In genomic region chr1:82831547-82832240, GRCm38 (mm10) we compare ENCODE assay signal across 9 mouse cellular contexts. TPM values are rescaled to one million over a fixed set of nuclear protein-coding genes. Genes with fewer than 3 reads are reported as not detected.
DNase-seq lines count a peak whose midpoint lies in the region; ATAC-seq and TF ChIP-seq lines count a peak whose summit lies in the region.
"Had no signal": no experiment of that assay in that cellular context is flagged by ENCODE, and none has a peak within 500 bp of the region (broad histone marks: within the 10 kb centered on the region; RNA-seq: fewer than 3 reads in every experiment).

No protein-coding gene starts in this region.

- peak overlapping the region; percentile 72 for H3K4me2 ChIP-seq in CH12.LX (ENCODE audit: insufficient read depth, low read depth, poor library complexity, severe bottlenecking)
- peak overlapping the region; percentile 31 for H3K4me2 ChIP-seq in heart, embryonic 13.5 days
- peak overlapping the region; percentile 27; the same call in 1 of the 2 replicates for H3K4me2 ChIP-seq in liver, postnatal 0 days (ENCODE audit: low read depth, low read length)
- H3K4me2 ChIP-seq in forebrain, embryonic 12.5 days: no peak overlapping the region
- H3K4me2 ChIP-seq: midbrain, embryonic 12.5 days had no signal

- no peaks in the 10 kb centered on the region for H3K27me3 ChIP-seq in kidney, adult 2 months (replicated peaks; ENCODE audit: control insufficient read depth, insufficient read depth, low read length)
- H3K27me3 ChIP-seq in CH12.LX (replicated peaks): no peaks in the 10 kb centered on the region
- H3K27me3 ChIP-seq in heart, embryonic 13.5 days (replicated peaks): no peaks in the 10 kb centered on the region
- no peaks in the 10 kb centered on the region for H3K27me3 ChIP-seq in liver, postnatal 0 days (ENCODE audit: insufficient read depth, low read length)
- no peaks in the 10 kb centered on the region for H3K27me3 ChIP-seq in forebrain, embryonic 12.5 days
- H3K27me3 ChIP-seq: midbrain, embryonic 12.5 days had no signal

- H3K27ac ChIP-seq in kidney, adult 2 months (ENCODE audit: insufficient read depth, low read depth, low read length): no peak overlapping the region
- peak overlapping the region; percentile 98 for H3K27ac ChIP-seq in CH12.LX (ENCODE audit: insufficient read depth, low read depth)
- peak overlapping the region; percentile 87 for H3K27ac ChIP-seq in heart, embryonic 13.5 days (replicated peaks)
- H3K27ac ChIP-seq in liver, postnatal 0 days (ENCODE audit: low read depth): peak overlapping the region; percentile 31
- no peak overlapping the region for H3K27ac ChIP-seq in forebrain, embryonic 12.5 days
- H3K27ac ChIP-seq: midbrain, embryonic 12.5 days had no signal

- H3K4me1 ChIP-seq in kidney, adult 2 months (ENCODE audit: control insufficient read depth, insufficient read depth, low read length): no peaks in the 10 kb centered on the region
- H3K4me1 ChIP-seq in CH12.LX (ENCODE audit: control insufficient read depth in 1 of 2, insufficient read depth in 2 of 2): peaks cover 24 to 73% of the 10 kb centered on the region in 2 experiments
- peaks cover 48% of the 10 kb centered on the region for H3K4me1 ChIP-seq in heart, embryonic 13.5 days
- peaks cover 48% of the 10 kb centered on the region for H3K4me1 ChIP-seq in liver, postnatal 0 days (ENCODE audit: insufficient read depth)
- H3K4me1 ChIP-seq in forebrain, embryonic 12.5 days: no peaks in the 10 kb centered on the region; the same call in 1 of the 2 replicates
- H3K4me1 ChIP-seq: midbrain, embryonic 12.5 days had no signal

- H3K79me2 ChIP-seq in CH12.LX (replicated peaks; ENCODE audit: control insufficient read depth, extremely low read depth, insufficient read depth, poor library complexity, severe bottlenecking): no peaks in the 10 kb centered on the region

- no peak for TF ChIP-seq POLR2A in kidney, adult 2 months (IDR thresholded peaks at IDR 0.05; ENCODE audit: low read depth, low read length)
- peak; percentile 46; the same call in 1 of the 2 replicates for TF ChIP-seq POLR2A in CH12.LX (IDR thresholded peaks at IDR 0.05; ENCODE audit: low read depth, low read length)

- no peaks in the 10 kb centered on the region for H3K36me3 ChIP-seq in kidney, adult 2 months (ENCODE audit: control insufficient read depth, insufficient read depth, low read length)
- no peaks in the 10 kb centered on the region for H3K36me3 ChIP-seq in CH12.LX (replicated peaks in 1 of 2; ENCODE audit: control insufficient read depth in 1 of 2, insufficient read depth in 1 of 2, low read length in 1 of 2)
- no peaks in the 10 kb centered on the region for H3K36me3 ChIP-seq in heart, embryonic 13.5 days
- H3K36me3 ChIP-seq in liver, postnatal 0 days (replicated peaks; ENCODE audit: insufficient read depth, low read length): no peaks in the 10 kb centered on the region
- no peaks in the 10 kb centered on the region for H3K36me3 ChIP-seq in forebrain, embryonic 12.5 days (replicated peaks)
- H3K36me3 ChIP-seq: midbrain, embryonic 12.5 days had no signal

- in situ Hi-C loops in CH12.LX (cut with MboI; ENCODE audit: low pct_ligation_motif_present, low pct_unique_long_range_greater_than_20kb, low sequenced_read_pairs): no loop called here

- dilution Hi-C loops in CH12.LX (cut with MboI; ENCODE audit: extremely low pct_ligation_motif_present, extremely low pct_unique_long_range_greater_than_20kb, low sequenced_read_pairs): no loop called here

- no peak for TF ChIP-seq RAD21 in CH12.LX (IDR thresholded peaks at IDR 0.05; ENCODE audit: low read depth, low read length)

- H3K4me3 ChIP-seq in kidney, adult 2 months (ENCODE audit: insufficient read depth, low read depth, low read length): no peak overlapping the region
- H3K4me3 ChIP-seq in CH12.LX (replicated peaks in 1 of 3; ENCODE audit: low read depth in 2 of 3, low read length in 2 of 3, poor library complexity in 1 of 3): peak overlapping the region in 2 of 3 experiments; percentile 7 to 27
- H3K4me3 ChIP-seq in heart, embryonic 13.5 days: no peak overlapping the region
- H3K4me3 ChIP-seq in liver, postnatal 0 days (ENCODE audit: low read depth, low read length): no peak overlapping the region
- no peak overlapping the region for H3K4me3 ChIP-seq in forebrain, embryonic 12.5 days (replicated peaks)
- H3K4me3 ChIP-seq: midbrain, embryonic 12.5 days had no signal

- peak; percentile 75 for ATAC-seq in heart, embryonic 13.5 days (ENCODE audit: extremely low read depth, insufficient number of reproducible peaks, low FRiP score, low TSS enrichment)
- ATAC-seq in liver, postnatal 0 days: no peak
- no peak for ATAC-seq in forebrain, embryonic 12.5 days (ENCODE audit: low FRiP score)

- peaks cover 3% of the 10 kb centered on the region for H3K9me3 ChIP-seq in CH12.LX (replicated peaks; ENCODE audit: low read length)
- H3K9me3 ChIP-seq in heart, embryonic 13.5 days: no peaks in the 10 kb centered on the region
- H3K9me3 ChIP-seq in liver, postnatal 0 days (ENCODE audit: low read length): no peaks in the 10 kb centered on the region
- no peaks in the 10 kb centered on the region for H3K9me3 ChIP-seq in forebrain, embryonic 12.5 days
- H3K9me3 ChIP-seq: midbrain, embryonic 12.5 days had no signal

- H3K9ac ChIP-seq in CH12.LX (ENCODE audit: insufficient read depth, low read depth): peak overlapping the region; percentile 53
- 0 out of 2 replicates have a peak overlapping the region, but pooled peaks have one; percentile 21 for H3K9ac ChIP-seq in heart, embryonic 13.5 days
- no peak overlapping the region for H3K9ac ChIP-seq in liver, postnatal 0 days (replicated peaks)
- H3K9ac ChIP-seq in forebrain, embryonic 12.5 days: no peak overlapping the region
- H3K9ac ChIP-seq: midbrain, embryonic 12.5 days had no signal

- DNase-seq in kidney, adult 2 months: peak; percentile 19
- DNase-seq in kidney, adult 9 months: no peak
- DNase-seq in CH12.LX (ENCODE audit: extremely low read depth): peak; percentile 88
- no peak for DNase-seq in liver, postnatal 0 days
- DNase-seq in left cerebral cortex, adult 11 months (ENCODE audit: low spot score): no peak
- DNase-seq in right cerebral cortex, adult 2 months (ENCODE audit: low spot score in 2 of 2): no peak

- 54% methylated on average over 9 of the region's 9 CpGs for WGBS in kidney, adult 2 months
- 38% methylated on average over 9 of the region's 9 CpGs for WGBS in heart, embryonic 13.5 days
- 49% methylated on average over 9 of the region's 9 CpGs for WGBS in liver, postnatal 0 days (ENCODE audit: insufficient replicate concordance)
- WGBS in forebrain, embryonic 12.5 days: 64% methylated on average over 9 of the region's 9 CpGs

- TF ChIP-seq EP300 in CH12.LX (IDR thresholded peaks at IDR 0.05; ENCODE audit: low read length): peak; percentile 86
- no peak for TF ChIP-seq EP300 in liver, postnatal 0 days (IDR thresholded peaks at IDR 0.05; ENCODE audit: low read depth)

- no peak for TF ChIP-seq CTCF in kidney, adult 2 months (conservative IDR thresholded peaks at IDR 0.05; ENCODE audit: insufficient read depth, insufficient read length, low read depth, low read length)
- no peak for TF ChIP-seq CTCF in CH12.LX (conservative IDR thresholded peaks at IDR 0.05 in 1 of 2, IDR thresholded peaks at IDR 0.05 in 1 of 2; ENCODE audit: low read depth in 2 of 2, low read length in 2 of 2)
- TF ChIP-seq CTCF in liver, postnatal 0 days (IDR thresholded peaks at IDR 0.05; ENCODE audit: low read depth): no peak

TF ChIP-seq in CH12.LX, 34 proteins besides CTCF, POLR2A, EP300 and RAD21 (continues in another document):
- peak; percentile 77 for TF ChIP-seq ETS1 (conservative IDR thresholded peaks at IDR 0.05; ENCODE audit: low read depth, low read length)
- TF ChIP-seq GABPA (IDR thresholded peaks at IDR 0.05; ENCODE audit: insufficient replicate concordance, low read depth, low read length): no peak
- TF ChIP-seq ZC3H11A (IDR thresholded peaks at IDR 0.05; ENCODE audit: low read depth, low read length): no peak
- peak; percentile 49 for TF ChIP-seq SIN3A (IDR thresholded peaks at IDR 0.05; ENCODE audit: low read length)
- no peak for TF ChIP-seq ZKSCAN1 (IDR thresholded peaks at IDR 0.05; ENCODE audit: borderline replicate concordance, low read depth, low read length)
- peak; percentile 66; the same call in 1 of the 2 replicates for TF ChIP-seq MYC (IDR thresholded peaks at IDR 0.05; ENCODE audit: low read depth, low read length)
- peak; percentile 53; the same call in 1 of the 2 replicates for TF ChIP-seq MXI1 (IDR thresholded peaks at IDR 0.05; ENCODE audit: low read depth, low read length)
- peak; percentile 59; the same call in 1 of the 2 replicates for TF ChIP-seq UBTF (IDR thresholded peaks at IDR 0.05; ENCODE audit: low read depth, low read length)
- no peak for TF ChIP-seq KAT2A (IDR thresholded peaks at IDR 0.05; ENCODE audit: insufficient replicate concordance, low read length)
- peak; percentile 17 for TF ChIP-seq ELF1 (IDR thresholded peaks at IDR 0.05; ENCODE audit: low read depth, low read length)
- TF ChIP-seq E2F4 (IDR thresholded peaks at IDR 0.05; ENCODE audit: insufficient replicate concordance, low read depth, low read length): no peak; the same call in 1 of the 2 replicates
- TF ChIP-seq MAX (IDR thresholded peaks at IDR 0.05; ENCODE audit: low read length): peak; percentile 89
- peak; percentile 49 for TF ChIP-seq TCF12 (IDR thresholded peaks at IDR 0.05; ENCODE audit: low read depth, low read length)
- no peak; the same call in 1 of the 2 replicates for TF ChIP-seq TBP (conservative IDR thresholded peaks at IDR 0.05; ENCODE audit: low read depth, low read length)
- no peak for TF ChIP-seq ZMIZ1 (IDR thresholded peaks at IDR 0.05; ENCODE audit: low read depth, low read length)
- no peak for TF ChIP-seq CHD2 (IDR thresholded peaks at IDR 0.05; ENCODE audit: low read length)
- TF ChIP-seq BHLHE40 (IDR thresholded peaks at IDR 0.05; ENCODE audit: low read depth, low read length): peak; percentile 78
- 0 out of 2 replicates have a peak, but pooled peaks have one; percentile 38 for TF ChIP-seq JUN (IDR thresholded peaks at IDR 0.05; ENCODE audit: insufficient read depth, low read depth, low read length)
- no peak for TF ChIP-seq PAX5 (IDR thresholded peaks at IDR 0.05; ENCODE audit: low read length)
- TF ChIP-seq ZNF384 (IDR thresholded peaks at IDR 0.05; ENCODE audit: low read depth, low read length): peak; percentile 98
- TF ChIP-seq MEF2A (IDR thresholded peaks at IDR 0.05; ENCODE audit: borderline replicate concordance, low read depth, low read length): peak; percentile 85

RNA-seq across cellular contexts. Expression of gene Agfg1, which starts 7.6 kb away (rescaled TPM):
- polyA plus RNA-seq in kidney, adult 2 months (2012; rRNA removed): 33.9 and 37.3 TPM in 2 replicates
- total RNA-seq in CH12.LX (2012; rRNA removed) (59.0 and 66.9 TPM in 2 replicates), CH12.LX (2014; rRNA removed) (124 and 127 TPM in 2 replicates)
- polyA plus RNA-seq in CH12.LX (2012; ENCODE audit: insufficient read length, low read depth): 94.0 and 106 TPM in 2 replicates
- 29.0 and 29.3 TPM in 2 replicates for polyA plus RNA-seq in heart, embryonic 13.5 days (2015; fragmentation: Nextera tagmentation; extraction: Ambion mirVana)
- 12.2 and 14.2 TPM in 2 replicates for polyA plus RNA-seq in liver, postnatal 0 days (2015; fragmentation: Nextera tagmentation; extraction: Ambion mirVana)
- 39.5 and 41.8 TPM in 2 replicates for polyA plus RNA-seq in forebrain, embryonic 12.5 days (2016; fragmentation: Nextera tagmentation; extraction: Ambion mirVana)

Comparison
In these comparisons a context has a peak if more than half of its experiments do, and no peak if none do; other contexts are left out.
1. DNase-seq: peak in kidney, adult 2 months (single experiment) and CH12.LX (single experiment); none in kidney, adult 9 months (single experiment), liver, postnatal 0 days (single experiment), left cerebral cortex, adult 11 months (single experiment) and right cerebral cortex, adult 2 months (0 of 2).
2. H3K27ac ChIP-seq: peak in CH12.LX (single experiment), heart, embryonic 13.5 days (single experiment) and liver, postnatal 0 days (single experiment); none in kidney, adult 2 months (single experiment) and forebrain, embryonic 12.5 days (single experiment).
3. H3K4me3 ChIP-seq: peak in CH12.LX (2 of 3); none in kidney, adult 2 months (single experiment), heart, embryonic 13.5 days (single experiment), liver, postnatal 0 days (single experiment) and forebrain, embryonic 12.5 days (single experiment).
4. H3K9ac ChIP-seq: peak in CH12.LX (single experiment) and heart, embryonic 13.5 days (single experiment); none in liver, postnatal 0 days (single experiment) and forebrain, embryonic 12.5 days (single experiment).